Mouse (Mus musculus) naive thymus-derived CD4-positive, alpha-beta T cell, adult 2 months (primary cell): ENCODE results near the gene 2310039H08Rik.

Experiments
- DNase-seq: peaks from one replicate; pipeline ENCODE4 v3.0.0-alpha.2; 2011; ENCODE audit warnings: low read depth

2310039H08Rik gene

DNA sequence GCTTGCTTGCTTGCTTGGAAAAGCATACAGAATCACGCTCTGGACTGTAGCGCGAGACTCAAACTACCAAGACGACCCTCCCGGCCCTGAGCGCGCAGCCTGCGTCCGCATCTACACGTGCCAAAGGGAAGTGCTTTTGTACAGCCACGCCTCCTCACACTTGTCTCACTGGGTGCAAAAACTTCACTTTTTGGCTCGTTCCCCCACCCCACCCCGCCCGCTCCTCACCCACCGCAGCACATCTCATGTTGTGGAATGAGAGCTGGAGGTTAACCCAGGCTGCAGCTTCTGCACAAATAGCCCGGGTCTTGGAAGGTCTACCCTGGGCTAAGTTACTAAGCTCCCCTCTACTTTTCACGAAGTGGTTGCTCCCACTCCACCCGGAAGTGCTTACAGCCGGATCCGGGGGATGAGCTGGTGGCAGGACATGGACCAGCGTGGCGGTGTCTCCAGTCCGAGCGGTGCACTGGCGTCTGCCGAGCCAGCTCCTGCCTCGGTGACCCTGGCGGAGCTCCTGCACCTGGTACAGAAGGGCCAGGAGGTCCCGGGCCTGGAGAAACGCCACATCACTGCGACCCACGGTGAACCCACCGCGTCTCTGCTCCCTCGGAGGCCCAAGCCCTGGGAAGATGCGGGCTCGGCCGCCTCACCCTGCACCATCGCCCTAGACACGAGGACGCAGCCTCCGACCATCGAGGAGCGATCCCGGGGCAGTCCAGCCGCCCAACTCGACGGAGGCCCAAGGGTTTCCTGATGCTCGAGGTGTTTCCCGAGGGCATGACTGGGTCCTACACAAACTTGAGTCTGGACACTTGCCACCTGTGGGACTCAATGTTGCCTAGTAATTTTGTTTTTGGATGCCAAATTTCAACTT lies at the start of gene 2310039H08Rik:
Gene 2310039H08Rik (plus strand): TSS at position 232 of the 874 bp plus-strand sequence.
- peak; percentile 83 for DNase-seq

- no peak for DNase-seq
Measured at GRCm38 (mm10) chr17:46724477-46725084, 47.9 kb upstream of the 2310039H08Rik start.

DNA sequence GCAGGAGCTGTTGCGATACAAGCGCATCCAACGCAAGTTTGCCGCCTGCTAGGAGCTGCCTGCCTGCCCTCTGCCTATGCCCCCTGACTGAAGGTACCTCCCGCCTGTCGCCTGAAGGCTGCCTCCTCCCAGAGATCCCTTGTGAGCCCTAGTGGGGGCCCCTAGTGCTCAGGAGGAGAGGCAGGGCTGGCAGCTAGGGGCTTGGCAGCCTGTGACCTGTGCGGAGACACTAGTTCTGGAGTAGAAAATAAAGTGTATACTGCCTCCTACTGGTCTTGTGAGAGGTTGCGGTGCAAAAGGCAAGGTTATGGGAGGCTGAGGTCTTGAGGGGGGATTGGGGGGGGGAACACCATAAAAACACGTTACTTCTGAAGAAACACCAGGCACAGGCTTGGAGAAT lies 47.2 kb upstream of the 2310039H08Rik start:
- peak; percentile 79 for DNase-seq

- no peak for DNase-seq
Measured at GRCm38 (mm10) chr17:46725731-46726645, 46.4 kb upstream of the 2310039H08Rik start.

DNA sequence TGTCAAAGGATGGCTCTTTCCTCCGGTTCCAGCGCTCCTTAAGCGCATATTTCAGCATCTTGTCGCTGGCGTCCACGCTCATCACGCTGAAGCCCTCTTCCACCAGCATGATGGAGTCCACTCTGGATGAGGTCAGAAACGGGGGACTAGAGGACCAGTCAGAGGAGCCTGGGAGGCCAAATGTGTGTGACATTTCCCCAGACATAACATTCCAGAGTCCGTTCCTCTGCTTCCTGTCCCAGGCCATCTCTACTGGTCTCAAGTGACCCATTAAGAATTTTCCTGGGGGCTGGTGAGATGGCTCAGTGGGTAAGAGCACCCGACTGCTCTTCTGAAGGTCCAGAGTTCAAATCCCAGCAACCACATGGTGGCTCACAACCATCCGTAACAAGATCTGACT lies 45.2 kb upstream of the 2310039H08Rik start:
- no peak for DNase-seq

DNA sequence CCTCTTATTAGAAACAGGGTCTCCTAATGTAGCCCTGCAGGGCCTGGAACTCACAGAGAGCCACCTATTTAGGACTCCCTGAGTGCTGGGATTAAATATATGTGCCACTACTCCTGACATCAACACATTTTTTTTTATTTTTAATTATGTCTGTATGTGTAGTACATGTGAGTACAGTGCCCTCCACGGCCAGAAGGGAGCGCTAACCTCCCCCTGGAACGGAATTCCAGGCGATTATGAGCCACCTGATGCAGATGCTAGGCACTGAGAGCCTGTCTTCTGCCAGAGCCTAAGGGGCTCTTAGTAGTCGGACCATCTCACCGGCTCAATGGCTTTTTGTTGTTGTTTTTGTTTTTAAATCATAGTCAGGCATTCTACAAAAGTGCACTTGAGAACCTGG lies 44.4 kb upstream of the 2310039H08Rik start:
- DNase-seq = no peak

GRCm38 (mm10) chr17:46728496-46728895 lies 43.9 kb upstream of the 2310039H08Rik start:
- DNase-seq = no peak

DNA sequence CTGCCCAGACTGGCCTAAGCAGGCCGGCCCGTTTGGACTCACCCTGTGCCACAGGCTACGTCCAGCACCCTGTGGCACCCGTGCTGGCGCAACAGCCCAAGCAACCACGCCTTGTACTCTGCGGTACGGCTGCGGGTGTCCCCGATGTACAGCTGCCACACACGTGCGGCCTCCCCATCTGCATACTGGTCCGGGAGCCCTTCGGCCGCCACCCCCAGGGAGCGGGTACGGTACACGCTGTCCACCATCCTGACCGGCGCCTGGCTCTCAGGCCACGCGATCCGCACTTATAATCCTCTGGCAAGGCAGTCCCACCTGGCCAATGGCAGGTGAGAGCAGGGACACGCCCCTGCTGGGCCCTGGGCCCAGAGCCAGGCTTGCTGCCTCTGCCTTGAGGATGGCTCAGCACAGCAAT lies 43.5 kb upstream of the 2310039H08Rik start, which contains the start of gene Gnmt:
Gene Gnmt (minus strand): TSS at position 265 of the 415 bp plus-strand sequence.
- no peak for DNase-seq

- no peak for DNase-seq
Measured at GRCm38 (mm10) chr17:46734055-46734454, 38.4 kb upstream of the 2310039H08Rik start.

DNA sequence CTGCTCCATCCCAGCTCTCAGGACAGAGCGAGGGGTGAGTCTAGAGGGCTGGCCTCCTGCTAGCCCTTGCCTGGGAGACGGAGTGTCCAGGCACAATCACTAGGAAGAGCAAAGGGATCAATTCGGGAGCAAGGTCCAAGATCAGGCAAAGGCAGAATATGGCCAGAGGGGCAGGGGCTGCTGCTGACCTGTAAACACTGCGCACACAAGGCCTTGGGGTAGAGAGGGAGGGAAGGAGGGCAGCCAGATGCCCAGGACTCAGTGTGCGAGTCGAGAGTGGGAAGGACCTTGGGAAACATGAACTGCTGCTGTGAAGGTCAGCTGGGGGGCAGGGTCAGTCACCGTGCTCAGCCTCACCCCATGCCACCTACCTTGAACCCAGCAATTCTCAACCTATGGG lies 37.1 kb upstream of the 2310039H08Rik start:
- no peak for DNase-seq

DNA sequence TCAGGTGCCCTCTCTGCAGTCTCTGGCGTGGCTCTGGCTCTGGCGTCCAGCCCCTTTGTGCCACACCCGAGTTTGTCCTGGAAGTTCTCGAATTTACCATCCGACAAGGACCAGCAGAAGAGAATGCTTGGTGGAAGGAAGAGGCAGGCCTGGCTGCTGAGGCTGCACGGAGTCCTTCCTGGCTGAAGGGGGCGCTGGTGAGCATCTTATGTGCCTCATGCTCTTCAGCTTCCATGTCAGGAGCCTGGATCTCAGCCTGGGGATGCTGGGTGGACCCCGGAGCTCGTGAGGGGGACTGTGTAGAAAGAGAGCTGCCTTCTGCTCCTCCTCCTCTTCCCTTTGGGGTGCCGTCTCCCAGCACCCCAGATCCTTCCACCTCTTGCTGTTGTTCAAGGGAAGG lies 36.3 kb upstream of the 2310039H08Rik start:
- DNase-seq = peak; percentile 64

- DNase-seq = no peak
Measured at GRCm38 (mm10) chr17:46741305-46741704, 31.1 kb upstream of the 2310039H08Rik start.

GRCm38 (mm10) chr17:46742986-46743385 lies 29.4 kb upstream of the 2310039H08Rik start:
- no peak for DNase-seq

- DNase-seq = no peak
Measured at GRCm38 (mm10) chr17:46745506-46745905, 26.9 kb upstream of the 2310039H08Rik start.

- no peak for DNase-seq
Measured at GRCm38 (mm10) chr17:46747234-46747633, 25.2 kb upstream of the 2310039H08Rik start.

DNA sequence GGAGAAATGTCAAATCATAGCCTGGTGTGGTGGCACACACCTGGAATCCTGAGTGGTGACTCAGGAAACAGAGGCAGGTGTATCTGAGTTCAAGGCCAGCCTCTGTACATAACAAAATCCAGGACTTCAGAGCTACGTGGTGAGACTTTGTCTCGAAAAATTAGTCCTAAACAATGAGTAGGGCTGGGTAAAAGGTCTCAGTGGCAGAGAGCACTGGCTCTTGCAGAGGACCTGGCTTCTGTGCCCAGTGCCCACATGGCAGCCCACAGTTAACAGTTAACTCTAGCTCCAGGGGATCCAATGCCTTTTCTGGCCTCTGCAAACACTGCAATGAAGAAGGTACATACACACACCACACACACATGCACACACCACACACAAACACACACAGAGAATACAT lies 24.6 kb upstream of the 2310039H08Rik start:
- no peak for DNase-seq

DNA sequence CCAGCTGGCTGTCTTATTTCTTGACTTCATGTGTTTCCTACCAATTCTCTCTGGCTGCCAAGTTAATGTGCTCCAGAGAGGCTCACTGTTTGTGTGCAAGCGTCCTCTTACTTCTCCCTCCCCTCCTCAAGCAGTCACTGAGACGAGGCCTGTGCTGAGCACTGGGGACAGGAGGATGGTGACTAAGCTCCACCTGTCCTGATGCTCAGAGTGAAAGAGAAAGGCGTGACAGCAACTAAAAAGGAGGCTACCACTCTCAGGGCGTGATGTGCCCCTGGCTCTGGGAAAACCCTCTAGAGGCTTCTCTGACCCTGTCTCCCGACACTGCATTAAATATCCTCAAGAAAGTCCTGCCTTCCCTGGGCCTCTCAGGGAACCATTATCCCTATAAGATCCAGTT lies 23.2 kb upstream of the 2310039H08Rik start:
- no peak for DNase-seq

DNA sequence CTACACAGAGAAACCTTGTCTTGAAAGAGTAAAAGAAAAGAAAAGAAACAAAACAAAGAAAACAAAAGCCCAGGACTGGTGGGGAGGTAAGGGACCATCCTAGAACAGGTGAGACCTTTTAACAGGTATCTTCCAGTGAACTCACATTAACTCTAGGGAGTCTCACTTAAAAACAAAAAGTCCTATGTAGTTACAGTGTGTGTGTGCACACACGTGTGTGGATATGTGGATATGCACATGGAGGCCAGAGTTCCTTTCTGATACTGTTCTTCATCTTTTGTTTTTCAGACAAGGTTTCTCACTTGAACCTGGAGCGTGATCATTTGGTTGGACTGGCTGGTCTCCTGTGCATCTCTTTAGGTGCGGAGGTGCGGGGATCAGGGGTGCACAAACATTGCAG lies 21.9 kb upstream of the 2310039H08Rik start:
- DNase-seq = no peak

GRCm38 (mm10) chr17:46751056-46751793 lies 21.2 kb upstream of the 2310039H08Rik start:
- DNase-seq = no peak

DNA sequence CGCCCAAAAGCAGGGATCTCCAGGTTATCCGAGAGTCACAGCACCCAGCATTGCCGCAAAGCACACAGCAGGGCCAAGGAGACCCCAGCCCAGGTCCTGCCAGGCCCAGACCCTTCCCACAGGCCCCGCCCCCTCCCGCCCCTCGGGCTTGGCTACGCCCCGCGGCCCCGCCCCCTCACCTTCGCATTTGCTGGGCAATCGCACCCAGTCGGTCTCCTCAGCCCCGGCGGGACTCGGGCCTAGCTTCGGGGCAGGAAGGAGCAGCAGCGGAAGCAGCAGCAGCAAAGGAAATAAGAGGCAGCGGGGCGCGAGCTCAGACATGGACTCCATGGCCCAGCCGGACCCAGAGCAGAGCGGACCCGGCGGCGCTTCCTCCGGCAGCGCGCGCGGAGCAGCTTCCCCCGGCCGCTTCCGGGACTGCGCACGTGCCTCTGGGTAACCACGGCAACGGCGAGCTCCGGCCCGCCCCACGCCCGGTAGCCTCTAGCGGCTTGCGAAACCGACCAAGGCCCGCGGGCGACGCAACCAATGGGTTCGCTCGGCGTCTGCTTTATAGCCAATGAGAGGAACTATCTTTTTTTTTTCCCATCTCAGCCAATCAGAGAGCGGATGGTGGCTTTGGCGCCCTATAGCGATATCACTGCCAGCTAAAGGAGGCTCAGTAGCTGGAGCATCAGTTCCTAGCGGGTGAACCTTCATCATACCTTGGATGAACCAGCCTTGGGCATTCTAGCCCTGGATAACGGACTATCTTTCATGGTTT lies 20.5 kb upstream of the 2310039H08Rik start, which contains the start of gene Cnpy3:
Gene Cnpy3 (minus strand): TSS at position 421 of the 763 bp plus-strand sequence.
- peak; percentile 99 for DNase-seq

GRCm38 (mm10) chr17:46758753-46759152 lies 13.7 kb upstream of the 2310039H08Rik start:
- no peak for DNase-seq
